Comparison of ENCODE assay signal across 10 mouse cellular contexts in genomic region chr8:121117906-121118305, GRCm38 (mm10). TPM values are rescaled to one million over a fixed set of nuclear protein-coding genes. Genes with fewer than 3 reads are reported as not detected.
DNase-seq lines count a peak whose midpoint lies in the region; ATAC-seq lines count a peak whose summit lies in the region.
"Had no signal": no experiment of that assay in that cellular context is flagged by ENCODE, and none has a peak within 500 bp of the region (broad histone marks: within the 10 kb centered on the region; RNA-seq: fewer than 3 reads in every experiment).

No protein-coding gene starts in this region.

- peaks cover 9% of the 10 kb centered on the region for H3K4me1 ChIP-seq in embryonic facial prominence, embryonic 11.5 days (ENCODE audit: control insufficient read depth, insufficient read depth, low read length)
- H3K4me1 ChIP-seq in hindbrain, embryonic 14.5 days (replicated peaks; ENCODE audit: control insufficient read depth, insufficient read depth, low read length): no peaks in the 10 kb centered on the region

- no peak for ATAC-seq in embryonic facial prominence, embryonic 11.5 days (replicated peaks; ENCODE audit: insufficient number of reproducible peaks, low FRiP score, low TSS enrichment, low read depth)
- no peak for ATAC-seq in hindbrain, embryonic 14.5 days (ENCODE audit: low FRiP score)
- ATAC-seq: inflammation-experienced regulatory T-cells, adult 6 months had no signal

- DNase-seq in kidney, postnatal 10 days: peak; percentile 41
- no peak for DNase-seq in kidney, adult 11 months
- peak; percentile 33 for DNase-seq in embryonic facial prominence, embryonic 11.5 days (ENCODE audit: low spot score)
- DNase-seq in hindbrain, embryonic 14.5 days (ENCODE audit: low spot score): no peak
- peak; percentile 57 for DNase-seq in neural tube, embryonic 10.5 days (ENCODE audit: extremely low spot score, low spot score)
- DNase-seq in left cerebral cortex, adult 18-20 months (ENCODE audit: low spot score in 2 of 2): no peak
- DNase-seq in T-cell, adult 2 months (ENCODE audit: low spot score): no peak
- no peak for DNase-seq in layer of hippocampus, adult 11-12 months (ENCODE audit: low spot score)

- H3K4me3 ChIP-seq in embryonic facial prominence, embryonic 11.5 days (ENCODE audit: low read depth, low read length): peak overlapping the region; percentile 67
- H3K4me3 ChIP-seq in hindbrain, embryonic 14.5 days (replicated peaks; ENCODE audit: low read length): peak overlapping the region; percentile 28

- H3K27me3 ChIP-seq in embryonic facial prominence, embryonic 11.5 days (ENCODE audit: control insufficient read depth, insufficient read depth, low read length): peaks cover 62% of the 10 kb centered on the region
- peaks cover 97% of the 10 kb centered on the region for H3K27me3 ChIP-seq in hindbrain, embryonic 14.5 days (ENCODE audit: control insufficient read depth, insufficient read depth, low read length)

- H3K9me3 ChIP-seq in embryonic facial prominence, embryonic 11.5 days (replicated peaks; ENCODE audit: control insufficient read depth, low read length): no peaks in the 10 kb centered on the region
- no peaks in the 10 kb centered on the region for H3K9me3 ChIP-seq in hindbrain, embryonic 14.5 days (ENCODE audit: control insufficient read depth, low read length)

- peak overlapping the region; percentile 89 for H3K27ac ChIP-seq in embryonic facial prominence, embryonic 11.5 days (replicated peaks; ENCODE audit: low read depth, low read length)
- no peak overlapping the region for H3K27ac ChIP-seq in hindbrain, embryonic 14.5 days

- H3K36me3 ChIP-seq in embryonic facial prominence, embryonic 11.5 days (replicated peaks; ENCODE audit: control insufficient read depth, insufficient read depth, low read depth, low read length): no peaks in the 10 kb centered on the region
- H3K36me3 ChIP-seq in hindbrain, embryonic 14.5 days (replicated peaks; ENCODE audit: control insufficient read depth, insufficient read depth): no peaks in the 10 kb centered on the region

- under 1% methylated on average over 28 of the region's 28 CpGs for WGBS in embryonic facial prominence, embryonic 11.5 days
- WGBS in hindbrain, embryonic 14.5 days: 0% methylated on average over 28 of the region's 28 CpGs

- peak overlapping the region; percentile 88 for H3K4me2 ChIP-seq in embryonic facial prominence, embryonic 11.5 days (ENCODE audit: low read depth, low read length)
- peak overlapping the region; percentile 53; the same call in 1 of the 2 replicates for H3K4me2 ChIP-seq in hindbrain, embryonic 14.5 days (replicated peaks)

- H3K9ac ChIP-seq in embryonic facial prominence, embryonic 11.5 days (replicated peaks; ENCODE audit: low read length): peak overlapping the region; percentile 85
- no peak overlapping the region; the same call in 1 of the 2 replicates for H3K9ac ChIP-seq in hindbrain, embryonic 14.5 days

RNA-seq across cellular contexts. Expression of gene Foxc2, which starts 1.9 kb away (rescaled TPM):
- 15.1 and 15.7 TPM in 2 replicates for polyA plus RNA-seq in embryonic facial prominence, embryonic 11.5 days (2014; fragmentation: Nextera tagmentation; extraction: Ambion mirVana)
- polyA plus RNA-seq in hindbrain, embryonic 14.5 days (2014; fragmentation: Nextera tagmentation; extraction: Ambion mirVana): 2.9 and 3.1 TPM in 2 replicates
- total RNA-seq in left cerebral cortex, adult 18-20 months (2021): 1 to 10 TPM; 2.3 to 2.6 TPM
- total RNA-seq: neutrophil, adult 5-6 weeks had no signal
- polyA plus RNA-seq: inflammation-experienced regulatory T-cells, adult 6 months had no signal

RNA-seq across cellular contexts. Expression of gene Mthfsd, which starts 9.7 kb away (rescaled TPM):
- 50.0 and 52.5 TPM in 2 replicates for polyA plus RNA-seq in embryonic facial prominence, embryonic 11.5 days (2014; fragmentation: Nextera tagmentation; extraction: Ambion mirVana)
- polyA plus RNA-seq in hindbrain, embryonic 14.5 days (2014; fragmentation: Nextera tagmentation; extraction: Ambion mirVana): 34.6 and 45.6 TPM in 2 replicates
- 10 to 100 TPM; 37.1 to 43.3 TPM for total RNA-seq in left cerebral cortex, adult 18-20 months (2021)

RNA-seq across cellular contexts. Expression of gene Foxl1, which starts 9.8 kb away (rescaled TPM):
- 4.4 and 4.7 TPM in 2 replicates for polyA plus RNA-seq in embryonic facial prominence, embryonic 11.5 days (2014; fragmentation: Nextera tagmentation; extraction: Ambion mirVana)
- polyA plus RNA-seq in hindbrain, embryonic 14.5 days (2014; fragmentation: Nextera tagmentation; extraction: Ambion mirVana): 0.12 and 0.25 TPM in 2 replicates
- total RNA-seq in left cerebral cortex, adult 18-20 months (2021): under 1 TPM in 1 of 2 experiments, not detected in 1; 0.16 TPM
- total RNA-seq: neutrophil, adult 5-6 weeks had no signal
- polyA plus RNA-seq: inflammation-experienced regulatory T-cells, adult 6 months had no signal

RNA-seq across cellular contexts. Expression of gene Foxf1, which starts 33.7 kb away (rescaled TPM):
- 19.6 and 24.5 TPM in 2 replicates for polyA plus RNA-seq in embryonic facial prominence, embryonic 11.5 days (2014; fragmentation: Nextera tagmentation; extraction: Ambion mirVana)
- polyA plus RNA-seq in hindbrain, embryonic 14.5 days (2014; fragmentation: Nextera tagmentation; extraction: Ambion mirVana): 1.1 and 1.7 TPM in 2 replicates
- total RNA-seq in left cerebral cortex, adult 18-20 months (2021): under 1 TPM; 0.67 to 0.98 TPM
- total RNA-seq: neutrophil, adult 5-6 weeks had no signal

Comparison
In these comparisons a context has a peak if more than half of its experiments do, and no peak if none do; other contexts are left out.
1. DNase-seq: peak in kidney, postnatal 10 days (single experiment), embryonic facial prominence, embryonic 11.5 days (single experiment) and neural tube, embryonic 10.5 days (single experiment); none in kidney, adult 11 months (single experiment), hindbrain, embryonic 14.5 days (single experiment), left cerebral cortex, adult 18-20 months (0 of 2), T-cell, adult 2 months (single experiment) and layer of hippocampus, adult 11-12 months (single experiment).